Mouse (Mus musculus): ENCODE measurements at regions not wholly inside any gene's neighbourhood (a gene's known extent, or its start where the extent isn't known, plus 50 kb on each side); places are given as distances from the start of the nearest gene placed in this dataset.

GRCm38 (mm10) chr1:120761364-120761763 lies 159.1 kb downstream of the En1 start:
- DNase-seq: no peak

DNA sequence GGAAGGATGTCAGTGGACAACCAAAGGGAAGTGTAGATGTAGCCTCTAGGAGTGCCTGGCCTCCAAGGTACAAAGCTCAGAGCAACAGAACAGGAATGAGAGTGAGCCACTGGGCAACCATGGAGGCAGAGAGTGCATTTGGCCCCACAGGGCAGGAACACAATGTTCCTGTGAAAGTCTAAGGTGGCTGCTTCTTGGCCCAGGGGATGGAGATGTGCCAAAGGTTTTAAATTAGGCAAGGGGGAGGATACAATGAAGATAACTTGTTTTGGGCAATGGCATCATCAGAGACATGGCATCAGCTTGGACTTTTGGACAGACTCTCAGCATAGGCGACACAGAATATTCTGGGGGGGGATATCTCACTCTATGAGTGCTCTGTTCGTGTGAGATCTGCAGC lies 160.3 kb downstream of the En1 start:
- peak; percentile 44 for DNase-seq

GRCm38 (mm10) chr1:120762921-120763595 lies 160.8 kb downstream of the En1 start:
- DNase-seq: peak; percentile 80

DNA sequence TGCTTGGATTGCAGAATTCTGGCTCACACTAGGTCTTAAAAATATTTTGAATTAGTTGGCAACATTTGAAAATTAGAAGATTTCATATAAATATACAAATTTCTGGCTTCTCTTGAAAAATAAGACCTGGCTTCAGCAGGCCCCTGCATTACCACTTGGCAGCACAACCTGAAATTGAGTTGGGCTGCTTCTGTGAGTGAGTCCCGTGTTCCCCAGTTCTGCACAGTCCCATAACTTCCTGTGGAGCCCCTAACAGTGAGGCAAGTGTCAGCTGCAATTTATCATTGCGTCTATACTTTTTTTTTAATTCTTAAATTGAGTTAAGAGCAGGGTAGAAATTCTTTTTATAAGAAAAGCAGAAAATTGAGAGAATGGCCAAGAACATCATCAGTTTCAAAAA lies 164.8 kb downstream of the En1 start:
- DNase-seq: no peak

GRCm38 (mm10) chr1:120771269-120771668 lies 169.1 kb downstream of the En1 start:
- DNase-seq: no peak

DNA sequence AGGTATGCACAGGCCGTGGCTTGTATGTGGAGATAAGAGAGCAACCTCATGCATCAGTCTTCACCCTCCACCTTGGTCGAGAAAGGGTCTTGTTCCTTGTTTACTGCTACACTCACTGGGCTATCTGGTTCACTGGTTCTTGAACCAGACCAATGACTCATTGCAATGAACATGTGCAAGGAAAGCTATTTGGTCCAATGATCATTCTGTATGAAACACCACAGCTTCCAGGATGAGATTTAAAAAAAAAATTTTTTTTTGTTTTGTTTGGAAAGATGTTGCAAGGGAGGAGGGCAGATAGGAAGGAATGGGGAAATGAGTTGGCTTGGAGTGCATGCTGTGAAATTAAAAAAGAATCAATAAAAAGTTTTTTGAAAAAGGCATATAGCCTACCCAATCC lies 174.7 kb downstream of the En1 start:
- no peak for DNase-seq

DNA sequence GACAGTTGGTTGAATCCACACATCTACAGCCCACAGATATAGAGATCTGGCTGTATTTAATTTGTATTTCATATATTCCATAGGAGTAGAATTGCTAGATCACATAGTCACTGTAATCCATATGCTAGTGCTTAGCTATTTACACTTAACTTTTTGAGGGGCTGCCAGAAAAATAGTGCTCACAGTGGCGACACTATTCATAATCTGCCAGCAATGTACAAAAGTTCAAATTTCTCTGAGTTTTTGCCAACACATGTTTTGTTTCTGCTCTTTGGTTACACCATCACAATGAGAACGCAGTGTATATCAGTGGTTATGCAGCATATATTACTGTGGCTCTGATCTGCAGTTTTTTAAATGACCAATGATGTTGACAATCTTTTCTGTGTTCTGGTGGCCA lies 175.2 kb downstream of the En1 start:
- DNase-seq: no peak

DNA sequence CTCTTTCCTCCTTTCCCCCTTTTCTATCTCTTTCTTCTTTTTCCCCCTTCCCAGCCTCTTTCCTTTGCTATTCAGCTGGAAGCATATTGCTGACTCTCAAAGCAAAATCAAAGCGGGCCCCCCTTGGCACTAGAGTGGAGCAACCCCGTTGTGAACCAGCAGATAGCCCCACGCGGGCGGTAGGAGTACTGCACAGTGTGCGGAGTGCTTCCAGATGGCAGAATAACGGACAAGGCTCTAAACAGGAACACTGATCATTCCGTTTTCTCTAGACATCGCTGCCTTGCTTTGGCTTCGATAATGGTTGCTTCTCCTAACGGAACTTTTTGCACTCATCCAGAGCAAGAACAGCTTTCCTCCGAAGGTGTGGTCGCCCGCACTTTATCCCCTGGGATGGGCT lies 193.0 kb downstream of the En1 start:
- DNase-seq: peak; percentile 15

DNA sequence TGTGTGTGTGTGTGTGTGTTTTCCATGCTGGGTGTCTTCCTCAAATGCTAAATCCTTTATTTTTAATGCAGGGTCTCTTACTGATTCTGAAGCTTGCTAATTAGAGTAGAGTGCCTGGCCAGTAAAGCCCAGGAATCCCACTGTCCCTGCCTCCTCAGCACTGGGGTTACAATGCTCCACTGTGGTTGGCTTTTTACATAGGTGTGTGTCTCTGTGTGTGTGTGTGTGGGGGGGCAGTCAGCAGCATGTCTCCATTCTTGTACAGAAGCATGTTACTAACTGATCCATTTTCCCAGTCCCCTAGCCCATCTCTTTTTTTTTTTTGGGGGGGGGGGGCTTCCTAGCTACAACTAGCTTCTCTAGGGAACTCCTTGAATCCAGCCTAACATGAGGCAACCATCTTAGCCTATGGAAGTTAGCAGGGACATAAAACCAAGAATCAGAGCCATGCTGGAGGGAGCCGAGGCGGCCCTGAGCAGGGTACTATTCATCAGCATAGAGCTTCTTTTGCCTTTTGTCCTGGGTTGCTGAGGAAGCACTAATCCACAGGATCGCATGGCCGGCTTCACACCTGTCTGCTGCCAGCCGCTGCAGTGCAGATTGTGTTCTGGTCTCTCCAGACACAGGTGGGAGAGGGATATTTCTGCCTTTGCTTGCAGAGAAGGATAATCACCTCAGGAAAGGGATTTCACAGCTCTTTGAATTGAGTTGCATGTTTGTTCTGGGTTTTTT lies 199.2 kb downstream of the En1 start:
- no peak for DNase-seq

DNA sequence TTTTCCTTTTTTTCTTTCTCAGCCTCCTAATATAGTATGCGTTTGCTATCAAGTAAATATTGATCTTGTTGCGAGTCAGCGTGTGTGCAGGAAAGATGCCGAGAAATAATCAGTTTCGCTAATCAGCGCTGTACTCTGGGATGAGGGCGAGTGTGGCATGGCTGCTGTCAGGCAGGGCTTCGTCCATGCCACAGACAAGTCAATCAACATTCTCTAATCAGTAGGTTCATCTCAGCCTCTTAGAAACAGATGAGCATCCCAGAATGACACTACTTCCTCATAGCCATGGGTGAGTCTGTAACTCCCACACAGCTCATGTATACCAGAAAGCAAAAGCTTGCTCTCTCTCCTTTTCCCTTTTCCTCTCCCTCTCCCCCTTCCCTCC lies 199.8 kb downstream of the En1 start:
- DNase-seq: no peak

GRCm38 (mm10) chr1:120814441-120814840 lies 212.2 kb downstream of the En1 start:
- DNase-seq: no peak

DNA sequence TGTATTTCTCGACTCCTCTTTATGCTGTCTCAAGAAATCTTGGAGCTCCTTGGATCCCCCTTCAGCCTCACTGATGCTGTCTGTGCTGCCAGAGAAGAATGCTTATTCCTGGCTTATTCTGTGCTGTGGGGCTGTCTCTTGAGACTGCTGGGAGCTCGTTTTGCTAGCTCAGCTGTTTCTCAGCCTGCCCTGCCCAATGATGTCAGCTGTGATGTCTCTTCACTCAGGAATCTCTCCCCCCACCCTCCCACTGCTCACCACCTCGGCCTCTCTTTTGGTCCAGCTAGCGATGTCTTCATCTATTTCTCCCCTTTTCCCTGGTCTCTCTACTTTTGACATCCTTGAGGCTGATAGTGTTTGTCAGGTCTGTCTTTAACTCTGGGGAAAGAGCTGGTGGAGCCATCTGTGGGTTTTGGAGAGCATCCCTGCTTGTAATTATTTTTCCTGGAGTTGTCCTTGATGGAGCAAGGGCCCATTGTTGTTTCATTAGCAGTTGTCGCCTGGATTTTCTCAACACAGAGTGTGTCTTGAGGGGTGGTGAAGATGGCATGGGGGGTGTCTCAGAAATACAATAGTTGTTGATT lies 214.1 kb downstream of the En1 start:
- peak; percentile 19 for DNase-seq

- no peak for DNase-seq
Observed at GRCm38 (mm10) chr1:120817563-120817962, 215.3 kb downstream of the En1 start.

DNA sequence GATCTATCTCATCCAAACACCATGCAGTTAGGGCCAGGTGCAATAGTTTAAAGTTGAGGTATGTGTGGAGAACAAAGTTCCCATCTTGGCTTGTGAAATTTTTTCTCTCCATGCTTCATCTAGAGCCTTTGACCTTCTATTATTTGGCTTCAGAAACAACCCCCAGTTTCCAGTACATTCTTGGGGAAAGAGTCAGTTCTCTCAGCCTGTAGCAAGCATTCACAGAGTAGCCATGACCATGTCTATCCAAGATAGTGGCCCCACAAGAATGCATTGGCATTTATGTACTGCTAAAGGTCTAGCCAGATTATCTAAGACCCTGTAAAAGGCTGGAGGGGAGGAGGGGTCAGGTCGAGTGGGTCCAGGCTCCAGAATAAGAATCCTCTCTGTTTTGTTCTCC lies 229.8 kb downstream of the En1 start:
- DNase-seq: no peak

GRCm38 (mm10) chr1:120842596-120842995 lies 240.4 kb downstream of the En1 start:
- DNase-seq: no peak

DNA sequence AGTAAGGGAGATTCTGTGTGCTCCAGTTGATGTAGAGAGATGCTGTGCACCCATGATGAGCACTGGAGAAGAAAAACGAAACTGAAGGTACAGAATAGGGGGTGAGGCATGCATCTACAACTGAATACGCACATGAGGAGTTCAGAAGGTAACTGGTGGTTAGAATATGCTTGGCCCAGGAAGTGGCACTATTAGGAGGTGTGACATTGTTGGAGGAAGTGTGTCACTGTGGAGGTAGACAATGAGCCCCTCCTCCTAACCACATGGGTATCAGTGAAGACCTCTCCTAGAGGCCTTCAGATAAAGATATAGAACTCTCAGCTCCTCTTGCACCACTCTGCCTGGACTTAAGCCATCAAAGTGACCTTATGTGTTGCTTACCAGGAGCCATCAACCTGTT lies 243.9 kb downstream of the En1 start:
- no peak for DNase-seq

DNA sequence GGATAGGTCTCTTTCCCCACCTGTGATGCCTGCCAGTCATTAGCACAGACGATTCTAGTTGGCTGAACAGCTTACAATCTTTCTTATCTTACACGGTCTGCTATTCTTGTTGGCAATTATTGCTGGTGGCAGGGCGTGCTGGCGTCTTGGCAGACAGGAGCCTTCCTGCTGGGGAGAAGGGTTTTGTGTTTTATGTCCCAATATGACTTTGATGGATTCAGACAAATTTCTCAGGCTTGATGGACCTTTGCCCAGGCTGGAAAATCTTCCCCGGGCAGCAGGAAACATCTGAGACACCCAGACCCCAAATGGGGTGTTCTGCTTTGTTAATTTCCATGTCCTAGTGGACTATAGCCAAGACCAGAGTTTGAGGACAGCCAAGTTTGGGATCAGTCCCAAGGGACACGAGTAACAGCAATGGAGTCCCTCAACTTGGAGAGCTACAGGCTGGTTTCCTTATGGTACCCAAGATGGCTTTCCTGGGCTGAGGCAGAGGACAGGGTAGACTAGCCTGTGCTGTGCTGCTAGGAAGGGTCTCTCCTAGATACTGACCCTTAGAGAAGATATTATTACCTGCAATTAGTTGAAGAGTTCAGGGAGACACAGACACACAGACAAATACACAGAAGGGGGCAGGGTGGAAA lies 249.8 kb downstream of the En1 start:
- no peak for DNase-seq

GRCm38 (mm10) chr1:120857566-120857965 lies 255.3 kb downstream of the En1 start:
- no peak for DNase-seq

DNA sequence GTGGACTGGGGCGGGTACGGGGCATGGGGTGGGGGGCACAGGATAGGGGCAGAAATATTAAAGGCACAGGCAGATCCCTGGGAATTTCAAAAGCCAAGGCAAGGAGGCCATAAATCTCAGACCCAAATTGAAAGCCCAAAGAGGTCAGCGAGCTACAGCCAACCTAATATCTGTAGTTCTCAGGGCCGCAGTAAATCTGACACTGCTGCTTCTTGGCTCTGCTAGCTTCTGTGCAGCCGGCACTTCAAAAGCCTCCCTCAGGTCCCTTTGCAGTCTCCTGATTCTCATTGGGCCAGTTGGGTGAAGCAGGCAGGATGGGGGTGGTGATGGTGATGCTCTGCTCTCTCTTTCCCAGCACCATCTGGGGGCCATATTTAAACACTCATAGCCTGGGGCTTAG lies 257.3 kb downstream of the En1 start:
- DNase-seq: no peak

- no peak for DNase-seq
Observed at GRCm38 (mm10) chr1:120872554-120872953, 270.3 kb downstream of the En1 start.

GRCm38 (mm10) chr1:120882959-120883549 lies 280.8 kb downstream of the En1 start:
- DNase-seq: no peak

- DNase-seq: no peak
Observed at GRCm38 (mm10) chr1:120883632-120884031, 281.4 kb downstream of the En1 start.

GRCm38 (mm10) chr1:120910801-120911200 lies 308.6 kb downstream of the En1 start:
- no peak for DNase-seq
